Mouse (Mus musculus) retina, embryonic 14.5 days (tissue): ENCODE measurements around the gene Ivl.

Source experiments
- DNase-seq: peaks from one replicate; pipeline ENCODE4 v3.0.0-alpha.2; 2015; ENCODE audit warnings: low spot score

Gene Ivl

GRCm38 (mm10) chr3:92573449-92574041 is at the start of gene Ivl:
TSS of gene Ivl (minus strand) at chr3:92573735.
- DNase-seq, result no peak

GRCm38 (mm10) chr3:92621560-92621959 is 48.0 kb upstream of the Ivl start, which contains the start of gene Lce6a:
TSS of gene Lce6a (minus strand) at chr3:92621660.
- no peak for DNase-seq

GRCm38 (mm10) chr3:92609804-92610203 is 36.3 kb upstream of the Ivl start:
- DNase-seq, result no peak

- DNase-seq, result no peak
Observed at GRCm38 (mm10) chr3:92607392-92607791, 33.9 kb upstream of the Ivl start, which contains the start of gene 2210017I01Rik. TSS of gene 2210017I01Rik (minus strand) at chr3:92607492.

- DNase-seq, result peak; percentile 54
Observed at GRCm38 (mm10) chr3:92602169-92602568, 28.6 kb upstream of the Ivl start.

GRCm38 (mm10) chr3:92600456-92600855 is 26.9 kb upstream of the Ivl start:
- DNase-seq, result no peak

GRCm38 (mm10) chr3:92599973-92600372 is 26.4 kb upstream of the Ivl start:
- DNase-seq, result no peak

GRCm38 (mm10) chr3:92598429-92598828 is 24.9 kb upstream of the Ivl start:
- DNase-seq, result no peak

GRCm38 (mm10) chr3:92588858-92589257 is 15.3 kb upstream of the Ivl start, which contains the start of gene Smcp:
TSS of gene Smcp (minus strand) at chr3:92588997.
- no peak for DNase-seq

GRCm38 (mm10) chr3:92587190-92587589 is 13.7 kb upstream of the Ivl start:
- DNase-seq, result no peak

- no peak for DNase-seq
Observed at GRCm38 (mm10) chr3:92585055-92585454, 11.5 kb upstream of the Ivl start.

GRCm38 (mm10) chr3:92583164-92583826 is 9.8 kb upstream of the Ivl start:
- no peak for DNase-seq

GRCm38 (mm10) chr3:92579508-92579907 is 6.0 kb upstream of the Ivl start:
- DNase-seq, result no peak

- DNase-seq, result no peak
Observed at GRCm38 (mm10) chr3:92578652-92579413, 5.3 kb upstream of the Ivl start.

- no peak for DNase-seq
Observed at GRCm38 (mm10) chr3:92572514-92573155, 900 bp downstream of the Ivl start.

- no peak for DNase-seq
Observed at GRCm38 (mm10) chr3:92568752-92569151, 4.8 kb downstream of the Ivl start.

- peak; percentile 7 for DNase-seq
Observed at GRCm38 (mm10) chr3:92565418-92565817, 8.1 kb downstream of the Ivl start.

- no peak for DNase-seq
Observed at GRCm38 (mm10) chr3:92534411-92534810, 39.1 kb downstream of the Ivl start, which contains the start of gene 2310046K23Rik. TSS of gene 2310046K23Rik (minus strand) at chr3:92534511.
